Mouse (Mus musculus) lung, postnatal 0 days (tissue): ENCODE data around the gene Krtap5-2.

Experiments
- CTCF ChIP-seq: IDR thresholded peaks from 2 replicates; pipeline ENCODE4 v1.5.1; 2016; ENCODE audit warnings: antibody characterized with exemption, mild to moderate bottlenecking
- EP300 ChIP-seq: IDR thresholded peaks from 2 replicates; pipeline ENCODE4 v1.6.1; 2016; ENCODE audit warnings: antibody characterized with exemption, mild to moderate bottlenecking, control low read depth

DNA sequence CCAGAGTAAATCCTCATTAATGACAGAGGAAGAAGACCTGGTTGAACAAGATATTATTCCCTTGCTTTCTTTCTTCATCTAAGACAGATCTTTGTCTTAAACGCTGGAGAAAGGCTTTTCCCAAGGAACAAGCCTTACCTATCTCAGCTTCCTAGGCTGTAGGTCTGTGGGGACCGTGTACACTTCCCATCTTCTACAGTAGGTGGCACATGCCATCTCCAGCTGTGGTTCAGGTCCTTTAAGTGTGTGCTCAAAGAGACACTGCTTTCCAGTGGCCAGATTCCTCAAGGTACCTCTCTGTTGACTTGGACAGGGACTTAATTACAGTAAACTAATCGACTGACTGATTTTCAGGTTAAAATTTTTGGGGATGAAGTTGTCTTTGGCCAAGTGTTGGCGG, 47.0 kb downstream of the Krtap5-2 start:
- TF ChIP-seq CTCF (peak; percentile 42), EP300 (no peak)
